Mouse (Mus musculus) stomach, embryonic 14.5 days (tissue): ENCODE measurements around the gene Cavin2. TPM values are rescaled to one million over a fixed set of nuclear protein-coding genes. Genes with fewer than 3 reads are reported as not detected.
A peak's percentile ranks its signal among the peaks of the same experiment; 100 is the strongest.

Experiments used
- ATAC-seq: fragments of 200-750 bp; cut with Nextera tagmentation; 2 replicates; pipeline ENCODE4 v1.8.0; 2017; ENCODE audit warnings: low read depth, moderate TSS enrichment; ENCODE audit not compliant: insufficient number of reproducible peaks, insufficient read depth, low FRiP score
- H3K27ac ChIP-seq: fragments of 300-500 bp; sonication (generic); 2 replicates; pipeline ENCODE4 v1.5.1; 2014; ENCODE audit warnings: mild to moderate bottlenecking, low read length, moderate library complexity, mixed read lengths
- H3K27me3 ChIP-seq: fragments of 300-500 bp; sonication (generic); 2 replicates; pipeline ENCODE4 v1.6.1; 2014; ENCODE audit warnings: low read length, control low read depth, mixed read lengths; ENCODE audit not compliant: control insufficient read depth, insufficient read depth
- H3K36me3 ChIP-seq: fragments of 300-500 bp; sonication (generic); 2 replicates; pipeline ENCODE4 v1.6.1; 2014; ENCODE audit warnings: mild to moderate bottlenecking, control low read depth, low read length, moderate library complexity, mixed read lengths; ENCODE audit not compliant: control insufficient read depth, insufficient read depth
- H3K4me1 ChIP-seq: fragments of 300-500 bp; sonication (generic); 2 replicates; pipeline ENCODE4 v1.6.1; 2014; ENCODE audit warnings: low read length, control low read depth, mixed read lengths; ENCODE audit not compliant: control insufficient read depth, insufficient read depth
- H3K4me2 ChIP-seq: fragments of 300-500 bp; sonication (generic); replicated peaks from 2 replicates; pipeline ENCODE4 v1.6.1; 2014; ENCODE audit warnings: low read depth, low read length, control low read depth
- H3K4me3 ChIP-seq: fragments of 300-500 bp; sonication (generic); 2 replicates; pipeline ENCODE4 v1.5.1; 2014; ENCODE audit warnings: low read depth, low read length, control low read depth
- H3K9ac ChIP-seq: fragments of 300-500 bp; sonication (generic); replicated peaks from 2 replicates; pipeline ENCODE4 v1.6.1; 2014; ENCODE audit warnings: low read depth, mild to moderate bottlenecking, control low read depth, low read length, moderate library complexity, mixed read lengths
- H3K9me3 ChIP-seq: fragments of 300-500 bp; sonication (generic); 2 replicates; pipeline ENCODE4 v1.6.1; 2016; ENCODE audit warnings: low read depth, low read length, control low read depth; ENCODE audit not compliant: control insufficient read depth
- WGBS: fragments of 180-500 bp; shearing (Covaris S2); extraction: QIAGEN DNeasy Blood & Tissue Kit; methylation state at CpG from one replicate; pipeline ENCODE4 v1.1.7; 2014; 5-methylcytosine and 5-hydroxymethylcytosine counted together
- polyA plus RNA-seq: library from polyadenylated mRNA; unstranded; fragments of >200 nt; fragmentation: Nextera tagmentation; extraction: Ambion mirVana; gene quantifications from 2 replicates; pipeline ENCODE4 v1.2.1, GENCODE M21; 2014

Gene Cavin2
- polyA plus RNA-seq, 1 experiment from 2014 or later: 88.5 TPM

DNA sequence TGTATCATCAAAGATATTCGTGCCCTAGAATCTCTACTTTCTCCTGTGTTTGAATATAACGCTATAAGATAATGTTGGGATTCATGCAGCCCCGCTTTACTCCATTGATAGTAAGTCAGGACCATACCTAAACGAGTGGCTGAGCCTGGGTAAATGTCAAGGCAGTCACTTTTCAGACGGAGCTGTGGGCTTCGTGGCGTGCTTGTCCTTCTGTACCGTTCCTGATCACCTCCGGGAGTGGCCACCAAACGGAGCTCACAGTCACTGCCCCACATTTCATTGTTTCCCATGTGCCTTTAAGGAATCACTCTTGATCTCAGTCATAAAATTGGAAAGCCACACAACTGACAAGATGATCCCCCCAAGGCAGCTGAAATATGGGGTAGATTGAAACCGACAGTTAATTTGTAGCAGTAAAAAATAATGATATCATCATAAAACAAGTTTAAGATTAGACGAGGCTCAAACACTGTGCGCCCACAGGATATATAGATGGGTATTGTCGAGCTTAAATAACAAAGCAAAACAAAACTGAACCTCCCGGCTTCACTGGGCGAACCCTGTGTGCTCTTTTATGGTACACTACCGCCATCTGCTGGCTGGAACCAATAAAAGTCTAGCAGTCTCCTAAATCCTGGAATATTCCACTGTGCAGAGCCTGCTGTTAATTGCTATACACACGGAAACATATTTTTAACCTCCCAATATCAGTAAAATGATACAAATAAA is 44.8 kb downstream of the Cavin2 start:
- H3K27ac ChIP-seq: peak overlapping the region; percentile 61; the same call in 1 of the 2 replicates
- H3K27me3 ChIP-seq: no peaks in the 10 kb centered on the region
- H3K36me3 ChIP-seq: no peaks in the 10 kb centered on the region
- ATAC-seq: peak; percentile 78; the same call in 1 of the 2 replicates
- peaks cover 7% of the 10 kb centered on the region for H3K4me1 ChIP-seq
- H3K4me3 ChIP-seq: peak overlapping the region; percentile 25
- H3K4me2 ChIP-seq: peak overlapping the region; percentile 51
- WGBS: 9% methylated on average over 18 of the region's 18 CpGs
- no peak overlapping the region for H3K9ac ChIP-seq
- H3K9me3 ChIP-seq: no peaks in the 10 kb centered on the region

DNA sequence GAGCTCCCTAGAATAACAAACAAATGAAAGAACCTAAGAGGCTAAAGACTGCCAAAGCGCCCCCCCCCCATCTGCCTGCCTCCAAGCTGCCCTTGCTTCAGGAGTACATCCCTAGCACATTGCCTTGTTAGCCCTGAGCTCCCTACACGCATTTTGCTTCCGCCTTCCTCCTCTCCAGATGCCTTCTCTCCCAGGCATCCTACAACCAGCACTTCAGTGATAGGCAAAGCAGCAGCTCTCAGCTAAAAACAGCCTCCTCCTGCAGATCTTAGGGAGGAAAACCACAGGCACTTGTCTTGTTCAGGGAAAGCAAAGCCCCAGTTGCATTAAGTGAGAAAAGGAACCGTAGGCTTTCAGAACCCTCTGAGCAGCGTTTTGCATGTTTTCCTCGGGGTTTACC is 45.4 kb downstream of the Cavin2 start:
- Histone ChIP-seq H3K4me2 (peak overlapping the region; percentile 51; the same call in 1 of the 2 replicates), H3K4me1 (peaks cover 7% of the 10 kb centered on the region), H3K4me3 (no peak overlapping the region), H3K36me3 (no peaks in the 10 kb centered on the region), H3K27me3 (no peaks in the 10 kb centered on the region), H3K9ac (no peak overlapping the region), H3K9me3 (no peaks in the 10 kb centered on the region), H3K27ac (no peak overlapping the region; the same call in 1 of the 2 replicates)
- ATAC-seq: peak; percentile 30; the same call in 1 of the 2 replicates
- 28% methylated on average over 6 of the region's 6 CpGs for WGBS

DNA sequence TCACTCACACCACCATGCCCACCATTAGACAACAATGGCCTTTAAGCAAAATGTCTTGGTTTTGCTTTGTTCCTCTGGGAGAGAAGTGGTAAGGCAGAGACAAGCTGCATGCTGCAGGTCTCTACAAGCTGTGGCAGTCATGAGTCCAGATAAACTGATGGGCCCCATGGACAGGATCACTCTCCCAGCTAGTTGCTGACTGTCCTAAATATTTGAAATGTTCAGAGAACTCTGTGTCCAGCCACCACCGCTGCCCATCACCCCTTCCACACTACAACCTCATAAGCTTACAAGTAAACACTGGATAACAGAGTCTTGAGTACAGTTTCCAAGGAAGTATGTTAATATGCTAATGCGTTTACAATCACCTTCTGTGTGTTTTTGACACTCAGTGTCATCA is 46.2 kb downstream of the Cavin2 start:
- H3K4me2 ChIP-seq: no peak overlapping the region
- no peak for ATAC-seq

DNA sequence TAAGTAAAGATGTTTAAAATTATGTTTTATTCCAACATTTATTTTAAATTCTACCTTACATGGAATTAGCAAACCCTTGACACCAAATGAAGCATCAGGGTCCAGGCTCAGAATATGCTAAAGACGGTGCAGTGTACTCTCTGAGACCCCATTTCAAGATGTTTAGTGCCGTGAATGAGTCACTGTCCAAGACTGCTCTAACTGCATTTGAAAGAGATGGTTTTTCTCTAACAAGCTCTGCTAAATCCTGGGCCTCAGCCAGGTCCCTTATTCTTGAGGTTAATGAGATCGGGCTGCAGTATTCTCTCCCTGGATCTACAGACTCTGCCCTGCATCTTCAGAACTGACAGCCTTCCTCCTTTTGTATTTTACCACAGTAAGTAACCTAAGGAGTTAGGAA is 55.2 kb downstream of the Cavin2 start:
- Histone ChIP-seq H3K27ac (no peak overlapping the region), H3K4me1 (no peaks in the 10 kb centered on the region), H3K27me3 (no peaks in the 10 kb centered on the region), H3K4me3 (no peak overlapping the region), H3K4me2 (no peak overlapping the region), H3K36me3 (no peaks in the 10 kb centered on the region), H3K9ac (no peak overlapping the region), H3K9me3 (peaks cover 5% of the 10 kb centered on the region; the same call in 1 of the 2 replicates)
- no peak for ATAC-seq
- 58% methylated on average over 3 of the region's 3 CpGs for WGBS

More for the DNA sequence above, 46.2 kb downstream of the Cavin2 start:
- whole genome bisulfite sequencing: 84% methylated on average over 2 of the region's 2 CpGs
- H3K9ac ChIP-seq: no peak overlapping the region
- no peak overlapping the region for H3K4me3 ChIP-seq
- H3K9me3 ChIP-seq: no peaks in the 10 kb centered on the region
- H3K36me3 ChIP-seq: no peaks in the 10 kb centered on the region
- H3K4me1 ChIP-seq: peaks cover 7% of the 10 kb centered on the region
- H3K27me3 ChIP-seq: no peaks in the 10 kb centered on the region
- no peak overlapping the region for H3K27ac ChIP-seq

DNA sequence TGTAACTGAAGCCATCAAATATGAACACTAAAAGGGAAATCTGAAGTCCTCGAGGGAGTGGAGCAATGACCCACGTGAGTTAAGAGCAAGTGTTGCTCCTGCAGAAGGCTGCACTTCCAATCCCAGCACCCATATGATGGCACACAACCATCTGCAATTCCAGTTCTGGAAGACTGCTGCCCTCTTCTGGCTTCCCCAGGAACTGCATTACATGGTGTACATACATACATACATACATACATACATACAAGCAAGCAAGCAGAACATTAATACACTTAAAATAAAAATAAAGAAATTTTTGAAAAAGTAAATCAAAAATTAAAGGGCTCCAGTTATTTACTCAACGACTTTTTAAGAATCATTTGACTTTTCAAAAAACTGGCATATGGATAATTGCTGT is 58.7 kb downstream of the Cavin2 start:
- WGBS: 92% methylated on average over 3 of the region's 3 CpGs
- H3K36me3 ChIP-seq: no peaks in the 10 kb centered on the region
- no peaks in the 10 kb centered on the region for H3K4me1 ChIP-seq
- no peaks in the 10 kb centered on the region for H3K27me3 ChIP-seq
- no peak for ATAC-seq
- H3K27ac ChIP-seq: no peak overlapping the region
- H3K9ac ChIP-seq: no peak overlapping the region
- H3K4me3 ChIP-seq: no peak overlapping the region
- no peak overlapping the region for H3K4me2 ChIP-seq
- H3K9me3 ChIP-seq: peaks cover 5% of the 10 kb centered on the region; the same call in 1 of the 2 replicates

DNA sequence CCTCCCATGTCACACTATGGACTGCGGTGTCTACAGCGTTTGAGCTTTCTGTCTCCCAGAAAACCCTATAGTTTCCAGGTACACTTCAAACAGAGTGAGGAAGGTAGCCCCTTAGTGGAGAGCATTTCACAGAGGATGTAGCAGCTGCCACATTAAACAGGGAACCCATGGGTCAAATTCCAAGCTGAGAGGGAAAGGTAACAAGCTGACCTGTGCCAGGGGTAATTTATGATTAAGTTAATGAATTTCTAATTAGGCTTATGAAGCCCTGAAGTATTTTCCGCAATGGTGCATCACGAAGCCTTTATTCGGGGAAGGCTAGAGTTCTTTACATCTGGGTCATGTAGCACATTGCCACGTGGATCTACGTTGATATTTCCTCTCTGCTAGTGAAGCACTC is 59.7 kb downstream of the Cavin2 start:
- WGBS: 85% methylated on average over 7 of the region's 7 CpGs
- H3K4me1 ChIP-seq: no peaks in the 10 kb centered on the region
- H3K36me3 ChIP-seq: no peaks in the 10 kb centered on the region
- peaks cover 5% of the 10 kb centered on the region; the same call in 1 of the 2 replicates for H3K9me3 ChIP-seq
- H3K4me3 ChIP-seq: no peak overlapping the region
- no peak overlapping the region for H3K27ac ChIP-seq
- no peak overlapping the region for H3K9ac ChIP-seq
- ATAC-seq: no peak
- H3K27me3 ChIP-seq: no peaks in the 10 kb centered on the region
- H3K4me2 ChIP-seq: no peak overlapping the region

DNA sequence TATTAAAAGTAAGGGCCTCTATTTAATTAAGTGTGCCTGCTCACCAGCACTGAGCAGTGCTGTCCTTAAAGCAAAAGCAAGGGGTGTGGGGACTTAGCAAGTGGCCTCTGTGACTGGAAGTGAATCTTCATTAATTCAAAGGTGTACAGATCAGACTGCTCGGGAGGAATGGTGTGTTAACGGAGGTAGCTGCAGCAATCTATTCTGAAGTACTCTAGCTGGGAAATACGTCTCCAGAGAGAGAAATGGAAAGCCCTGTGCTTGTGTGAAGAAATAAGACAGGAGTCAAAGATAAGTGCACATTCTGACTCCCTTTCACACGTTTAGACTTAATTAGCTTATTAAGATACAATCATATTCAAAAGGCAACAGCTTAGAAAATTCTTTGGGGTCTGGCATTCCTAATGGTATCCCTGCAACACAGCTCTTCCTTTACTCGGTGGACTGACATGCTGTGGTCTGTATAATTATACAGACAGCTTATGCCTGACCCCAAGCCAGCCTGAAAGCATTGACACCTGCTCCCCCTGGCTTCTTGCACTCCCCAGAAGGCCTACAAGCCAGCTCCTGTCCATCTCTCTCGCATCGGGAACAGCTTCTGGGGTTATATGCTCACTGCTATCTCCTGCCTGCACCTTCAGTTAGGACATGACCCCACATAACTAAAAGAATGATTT is 60.5 kb downstream of the Cavin2 start:
- no peak for ATAC-seq
- Histone ChIP-seq H3K4me3 (no peak overlapping the region), H3K27ac (no peak overlapping the region), H3K9ac (no peak overlapping the region), H3K36me3 (no peaks in the 10 kb centered on the region), H3K4me2 (no peak overlapping the region), H3K4me1 (no peaks in the 10 kb centered on the region), H3K9me3 (peaks cover 5% of the 10 kb centered on the region; the same call in 1 of the 2 replicates), H3K27me3 (no peaks in the 10 kb centered on the region)
- WGBS: 63% methylated on average over 7 of the region's 7 CpGs
